Mouse (Mus musculus): ENCODE data around the gene Pknox1. TPM values are rescaled to one million over a fixed set of nuclear protein-coding genes. Genes with fewer than 3 reads are reported as not detected.

The Pknox1 gene
- polyA plus RNA-seq, 1 experiment from 2014 or later = 36.7 TPM

GRCm38 (mm10) chr17:31557947-31558542 is 6.5 kb upstream of the Pknox1 start:
- no peak overlapping the region for H3K9ac ChIP-seq
- no peak overlapping the region for H3K4me2 ChIP-seq
- WGBS = 79% methylated on average over 10 of the region's 10 CpGs
- H3K9me3 ChIP-seq = no peaks in the 10 kb centered on the region
- H3K36me3 ChIP-seq = no peaks in the 10 kb centered on the region
- no peaks in the 10 kb centered on the region for H3K27me3 ChIP-seq
- no peak for ATAC-seq (ENCODE audit: low FRiP score, low read depth)
- no peak overlapping the region for H3K4me3 ChIP-seq
- peak overlapping the region; percentile 31; the same call in 1 of the 2 replicates for H3K27ac ChIP-seq (replicated peaks)
- H3K4me1 ChIP-seq (replicated peaks) = peaks cover 14% of the 10 kb centered on the region

- no peak overlapping the region for H3K27ac ChIP-seq (replicated peaks)
- ATAC-seq (ENCODE audit: low FRiP score, low read depth) = no peak
- H3K9ac ChIP-seq = no peak overlapping the region
- no peak overlapping the region for H3K4me3 ChIP-seq
- H3K9me3 ChIP-seq = no peaks in the 10 kb centered on the region
- H3K27me3 ChIP-seq = no peaks in the 10 kb centered on the region
- WGBS = 89% methylated on average over 11 of the region's 11 CpGs
- no peak overlapping the region for H3K4me2 ChIP-seq
- no peaks in the 10 kb centered on the region for H3K36me3 ChIP-seq
- H3K4me1 ChIP-seq (replicated peaks) = peaks cover 21% of the 10 kb centered on the region
These were observed 5.3 kb upstream of the Pknox1 start for GRCm38 (mm10) chr17:31559021-31559789.

- Histone ChIP-seq H3K9me3 (no peaks in the 10 kb centered on the region), H3K36me3 (no peaks in the 10 kb centered on the region), H3K4me2 (peak overlapping the region; percentile 86), H3K27ac (replicated peaks) (peak overlapping the region; percentile 99), H3K4me3 (peak overlapping the region; percentile 77), H3K4me1 (replicated peaks) (peaks cover 35% of the 10 kb centered on the region), H3K27me3 (no peaks in the 10 kb centered on the region), H3K9ac (peak overlapping the region; percentile 58)
- ATAC-seq (ENCODE audit: low FRiP score, low read depth) = peak; percentile 8; the same call in 1 of the 2 replicates
- WGBS = 10% methylated on average over 12 of the region's 12 CpGs
These were observed 911 bp upstream of the Pknox1 start for GRCm38 (mm10) chr17:31563632-31564014.

- WGBS = 1% methylated on average over 24 of the region's 44 CpGs
- Histone ChIP-seq H3K36me3 (no peaks in the 10 kb centered on the region), H3K4me2 (peak overlapping the region; percentile 86), H3K27me3 (no peaks in the 10 kb centered on the region), H3K4me3 (peak overlapping the region; percentile 77), H3K9ac (peak overlapping the region; percentile 90), H3K27ac (replicated peaks) (peak overlapping the region; percentile 99), H3K4me1 (replicated peaks) (peaks cover 47% of the 10 kb centered on the region), H3K9me3 (no peaks in the 10 kb centered on the region)
- ATAC-seq (ENCODE audit: low FRiP score, low read depth) = no peak
These were observed 265 bp downstream of the Pknox1 start for GRCm38 (mm10) chr17:31564858-31565140.

- Histone ChIP-seq H3K27me3 (no peaks in the 10 kb centered on the region), H3K4me2 (peak overlapping the region; percentile 86), H3K4me1 (replicated peaks) (peaks cover 53% of the 10 kb centered on the region), H3K27ac (replicated peaks) (peak overlapping the region; percentile 99), H3K4me3 (peak overlapping the region; percentile 77), H3K36me3 (no peaks in the 10 kb centered on the region), H3K9me3 (no peaks in the 10 kb centered on the region), H3K9ac (peak overlapping the region; percentile 90)
- ATAC-seq (ENCODE audit: low FRiP score, low read depth) = peak; percentile 63
- WGBS = under 1% methylated on average over 84 of the region's 88 CpGs
These were observed 865 bp downstream of the Pknox1 start for GRCm38 (mm10) chr17:31565141-31566056.

- peak overlapping the region; percentile 77 for H3K4me3 ChIP-seq
- peak overlapping the region; percentile 90 for H3K9ac ChIP-seq
- no peaks in the 10 kb centered on the region for H3K27me3 ChIP-seq
- no peaks in the 10 kb centered on the region for H3K9me3 ChIP-seq
- H3K4me1 ChIP-seq (replicated peaks) = peaks cover 55% of the 10 kb centered on the region
- H3K36me3 ChIP-seq = no peaks in the 10 kb centered on the region
- H3K4me2 ChIP-seq = peak overlapping the region; percentile 86
- 59% methylated on average over 6 of the region's 6 CpGs for WGBS
- H3K27ac ChIP-seq (replicated peaks) = peak overlapping the region; percentile 99
- ATAC-seq (ENCODE audit: low FRiP score, low read depth) = no peak
These were observed 1.7 kb downstream of the Pknox1 start for GRCm38 (mm10) chr17:31566276-31566675.

- Histone ChIP-seq H3K4me1 (replicated peaks) (peaks cover 48% of the 10 kb centered on the region), H3K9ac (no peak overlapping the region), H3K4me2 (no peak overlapping the region), H3K4me3 (no peak overlapping the region), H3K27ac (replicated peaks) (no peak overlapping the region), H3K36me3 (no peaks in the 10 kb centered on the region), H3K27me3 (no peaks in the 10 kb centered on the region), H3K9me3 (no peaks in the 10 kb centered on the region)
- WGBS = 100% methylated on average over 1 of the region's 1 CpGs
- no peak for ATAC-seq (ENCODE audit: low FRiP score, low read depth)
These were observed 5.2 kb downstream of the Pknox1 start for GRCm38 (mm10) chr17:31569756-31570155.

GRCm38 (mm10) chr17:31570321-31570925 is 5.9 kb downstream of the Pknox1 start:
- Histone ChIP-seq H3K4me1 (replicated peaks) (peaks cover 48% of the 10 kb centered on the region), H3K4me3 (no peak overlapping the region), H3K9me3 (no peaks in the 10 kb centered on the region), H3K27ac (replicated peaks) (no peak overlapping the region), H3K36me3 (no peaks in the 10 kb centered on the region), H3K9ac (no peak overlapping the region), H3K4me2 (no peak overlapping the region), H3K27me3 (no peaks in the 10 kb centered on the region)
- 89% methylated on average over 9 of the region's 9 CpGs for WGBS
- ATAC-seq (ENCODE audit: low FRiP score, low read depth) = no peak

- no peaks in the 10 kb centered on the region for H3K36me3 ChIP-seq
- no peak for ATAC-seq (ENCODE audit: low FRiP score, low read depth)
- no peak overlapping the region for H3K4me2 ChIP-seq
- peaks cover 38% of the 10 kb centered on the region for H3K4me1 ChIP-seq (replicated peaks)
- no peaks in the 10 kb centered on the region for H3K9me3 ChIP-seq
- no peaks in the 10 kb centered on the region for H3K27me3 ChIP-seq
- no peak overlapping the region for H3K27ac ChIP-seq (replicated peaks)
- no peak overlapping the region for H3K9ac ChIP-seq
- no peak overlapping the region for H3K4me3 ChIP-seq
- 79% methylated on average over 5 of the region's 5 CpGs for WGBS
These were observed 7.2 kb downstream of the Pknox1 start for GRCm38 (mm10) chr17:31571689-31572088.

- Histone ChIP-seq H3K9me3 (no peaks in the 10 kb centered on the region), H3K4me3 (no peak overlapping the region), H3K27ac (replicated peaks) (no peak overlapping the region), H3K4me2 (no peak overlapping the region), H3K9ac (no peak overlapping the region), H3K4me1 (replicated peaks) (peaks cover 9% of the 10 kb centered on the region; the same call in 1 of the 2 replicates), H3K27me3 (no peaks in the 10 kb centered on the region), H3K36me3 (no peaks in the 10 kb centered on the region)
- 80% methylated on average over 7 of the region's 7 CpGs for WGBS
- no peak for ATAC-seq (ENCODE audit: low FRiP score, low read depth)
These were observed 10.1 kb downstream of the Pknox1 start for GRCm38 (mm10) chr17:31574662-31575061.

GRCm38 (mm10) chr17:31576394-31577175 is 12.1 kb downstream of the Pknox1 start:
- H3K4me3 ChIP-seq = no peak overlapping the region
- WGBS = 84% methylated on average over 10 of the region's 10 CpGs
- H3K4me2 ChIP-seq = no peak overlapping the region
- ATAC-seq (ENCODE audit: low FRiP score, low read depth) = no peak
- H3K27ac ChIP-seq (replicated peaks) = no peak overlapping the region
- no peaks in the 10 kb centered on the region for H3K9me3 ChIP-seq
- H3K4me1 ChIP-seq (replicated peaks) = peaks cover 15% of the 10 kb centered on the region
- H3K9ac ChIP-seq = no peak overlapping the region
- no peaks in the 10 kb centered on the region for H3K27me3 ChIP-seq
- no peaks in the 10 kb centered on the region for H3K36me3 ChIP-seq
